Comparison of ENCODE assay signal across 17 mouse cellular contexts in the genomic region with DNA sequence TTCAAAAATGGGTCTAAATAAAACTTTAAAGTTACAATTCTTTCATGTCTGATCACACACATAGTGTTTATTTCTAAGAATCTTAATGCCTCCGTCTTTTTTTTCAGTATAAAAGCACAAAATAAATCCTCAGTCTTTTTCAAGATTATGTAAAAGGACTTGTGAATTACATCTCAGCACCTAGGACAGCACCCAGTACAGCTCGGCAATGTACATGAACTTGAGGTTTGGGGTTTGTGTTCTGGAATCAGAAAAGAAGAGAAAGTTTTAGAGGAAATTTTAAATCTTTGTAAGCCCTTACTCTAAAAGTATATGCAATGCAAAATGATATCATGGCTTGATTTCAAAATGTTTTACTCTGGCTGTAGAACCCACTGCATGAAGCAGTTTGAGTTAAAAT.
DNase-seq lines count a peak whose midpoint lies in the region; ATAC-seq and TF ChIP-seq lines count a peak whose summit lies in the region.
"Had no signal": no experiment of that assay in that cellular context is flagged by ENCODE, and none has a peak within 500 bp of the region (broad histone marks: within the 10 kb centered on the region; RNA-seq: fewer than 3 reads in every experiment).

No protein-coding gene starts in this region.

- no peak overlapping the region for H3K4me3 ChIP-seq in lung, postnatal 0 days (ENCODE audit: low read depth, low read length)
- no peak overlapping the region for H3K4me3 ChIP-seq in hindbrain, embryonic 10.5 days
- H3K4me3 ChIP-seq: embryonic facial prominence, embryonic 12.5 days; heart, embryonic 10.5 days; limb, embryonic 12.5 days; neural tube, embryonic 15.5 days had no signal

- H3K4me1 ChIP-seq in lung, postnatal 0 days (ENCODE audit: insufficient read depth, low read depth, low read length) = no peaks in the 10 kb centered on the region
- H3K4me1 ChIP-seq in hindbrain, embryonic 10.5 days (replicated peaks) = no peaks in the 10 kb centered on the region
- H3K4me1 ChIP-seq: embryonic facial prominence, embryonic 12.5 days; heart, embryonic 10.5 days had no signal

- H3K27ac ChIP-seq in lung, postnatal 0 days (ENCODE audit: low read length) = no peak overlapping the region
- no peak overlapping the region for H3K27ac ChIP-seq in hindbrain, embryonic 10.5 days
- H3K27ac ChIP-seq: embryonic facial prominence, embryonic 12.5 days; heart, embryonic 10.5 days; limb, embryonic 12.5 days; neural tube, embryonic 15.5 days had no signal

- no peak for TF ChIP-seq CTCF in lung, postnatal 0 days (IDR thresholded peaks at IDR 0.05)

- no peaks in the 10 kb centered on the region for H3K36me3 ChIP-seq in lung, postnatal 0 days (ENCODE audit: insufficient read depth, low read length)
- H3K36me3 ChIP-seq in hindbrain, embryonic 10.5 days = peaks cover 27% of the 10 kb centered on the region
- H3K36me3 ChIP-seq: neural tube, embryonic 15.5 days had no signal

- peak; percentile 34 for DNase-seq in embryo, embryonic 10 days (ENCODE audit: low spot score)
- DNase-seq in embryo, embryonic 9.5 days (ENCODE audit: extremely low spot score) = no peak
- DNase-seq in lung, postnatal 0 days (ENCODE audit: low spot score) = peak; percentile 47
- DNase-seq in lung, postnatal 25 days (ENCODE audit: low spot score) = no peak
- peak; percentile 11 for DNase-seq in brain, adult 2 months (ENCODE audit: low read depth, low spot score)
- peak; percentile 21 for DNase-seq in naive thymus-derived CD4-positive, alpha-beta T cell, adult 2 months (ENCODE audit: low read depth)
- no peak for DNase-seq in hindbrain, embryonic 10.5 days (ENCODE audit: low spot score)
- DNase-seq: cerebellum, adult 18-20 months; right cerebral cortex, adult 18-20 months had no signal

- H3K4me2 ChIP-seq in lung, postnatal 0 days (replicated peaks; ENCODE audit: low read depth, low read length) = no peak overlapping the region
- H3K4me2 ChIP-seq: embryonic facial prominence, embryonic 12.5 days; limb, embryonic 12.5 days; neural tube, embryonic 15.5 days had no signal

- H3K9me3 ChIP-seq in lung, postnatal 0 days (ENCODE audit: low read length) = no peaks in the 10 kb centered on the region
- no peaks in the 10 kb centered on the region for H3K9me3 ChIP-seq in hindbrain, embryonic 10.5 days
- H3K9me3 ChIP-seq: embryonic facial prominence, embryonic 12.5 days; heart, embryonic 10.5 days; limb, embryonic 12.5 days; neural tube, embryonic 15.5 days had no signal

- no peak for TF ChIP-seq EP300 in lung, postnatal 0 days (IDR thresholded peaks at IDR 0.05)

- H3K27me3 ChIP-seq in lung, postnatal 0 days (replicated peaks; ENCODE audit: insufficient read depth, low read length) = no peaks in the 10 kb centered on the region
- H3K27me3 ChIP-seq in hindbrain, embryonic 10.5 days (ENCODE audit: insufficient read depth, poor library complexity, severe bottlenecking) = no peaks in the 10 kb centered on the region
- H3K27me3 ChIP-seq: embryonic facial prominence, embryonic 12.5 days; limb, embryonic 12.5 days; neural tube, embryonic 15.5 days; Patski had no signal

- H3K9ac ChIP-seq in lung, postnatal 0 days (replicated peaks; ENCODE audit: low read depth) = no peak overlapping the region
- H3K9ac ChIP-seq: embryonic facial prominence, embryonic 12.5 days; limb, embryonic 12.5 days; neural tube, embryonic 15.5 days had no signal

- WGBS in lung, postnatal 0 days = 43% methylated on average over 2 of the region's 2 CpGs
- WGBS in hindbrain, embryonic 10.5 days = 82% methylated on average over 2 of the region's 2 CpGs

- ATAC-seq in lung, postnatal 0 days = no peak
- no peak for ATAC-seq in granulocyte monocyte progenitor cell, adult 5-6 weeks (replicated peaks; ENCODE audit: poor library complexity, severe bottlenecking)
- ATAC-seq: intestine, embryonic 16.5 days; midbrain, embryonic 16.5 days; Patski had no signal

Comparison
In these comparisons a context has a peak if more than half of its experiments do, and no peak if none do; other contexts are left out.
1. DNase-seq: peak in embryo, embryonic 10 days (single experiment), lung, postnatal 0 days (single experiment), brain, adult 2 months (single experiment) and naive thymus-derived CD4-positive, alpha-beta T cell, adult 2 months (single experiment); none in embryo, embryonic 9.5 days (single experiment), lung, postnatal 25 days (single experiment) and hindbrain, embryonic 10.5 days (single experiment).